Mouse (Mus musculus) cerebellum, postnatal 36 days (tissue): Measurements from ENCODE around the gene Gpr156.
A peak's percentile ranks its signal among the peaks of the same experiment; 100 is the strongest.

Experiments
- DNase-seq, 2 experiments: peaks; one replicate each; pipeline ENCODE4 v3.0.0; 2021 to 2022; ENCODE audit warnings: mixed read lengths in 2 of 2

Gene Gpr156

DNA sequence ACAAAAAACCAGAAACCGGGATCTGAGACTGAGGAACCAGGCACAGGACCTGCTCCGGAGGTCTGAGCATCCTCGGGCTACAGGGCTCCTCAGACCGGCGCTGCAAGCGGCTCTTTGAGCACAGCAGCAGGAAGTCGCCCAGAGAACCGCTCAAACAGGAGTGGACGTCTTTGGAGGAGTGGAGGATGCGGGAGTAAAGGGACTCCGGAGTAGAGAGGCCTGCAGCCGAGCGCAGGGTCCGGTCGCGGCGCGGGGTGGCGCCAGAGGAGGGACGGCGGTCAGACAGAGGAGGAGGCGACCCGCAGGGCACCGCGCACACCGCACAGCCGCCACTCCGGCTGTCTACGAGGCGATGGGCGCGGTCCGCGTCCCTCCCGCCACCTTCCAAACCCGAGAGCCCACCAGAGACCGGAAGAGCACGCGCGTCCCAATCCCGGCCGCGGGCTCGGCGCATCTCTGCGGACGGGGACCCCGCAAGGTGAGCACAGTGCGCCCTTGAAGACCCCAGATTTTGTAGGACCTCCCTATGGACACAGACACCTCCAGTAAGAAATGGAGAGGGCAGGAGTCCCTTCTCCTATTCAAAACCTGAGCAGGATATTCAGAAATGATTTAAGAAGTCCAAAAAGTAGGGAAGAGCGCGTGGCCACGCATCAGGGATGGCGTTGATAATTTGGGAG is at the start of gene Gpr156:
Gene Gpr156 (plus strand): TSS at position 359 of the 680 bp plus-strand sequence.
- DNase-seq: peak; percentile 37 to 48

DNA sequence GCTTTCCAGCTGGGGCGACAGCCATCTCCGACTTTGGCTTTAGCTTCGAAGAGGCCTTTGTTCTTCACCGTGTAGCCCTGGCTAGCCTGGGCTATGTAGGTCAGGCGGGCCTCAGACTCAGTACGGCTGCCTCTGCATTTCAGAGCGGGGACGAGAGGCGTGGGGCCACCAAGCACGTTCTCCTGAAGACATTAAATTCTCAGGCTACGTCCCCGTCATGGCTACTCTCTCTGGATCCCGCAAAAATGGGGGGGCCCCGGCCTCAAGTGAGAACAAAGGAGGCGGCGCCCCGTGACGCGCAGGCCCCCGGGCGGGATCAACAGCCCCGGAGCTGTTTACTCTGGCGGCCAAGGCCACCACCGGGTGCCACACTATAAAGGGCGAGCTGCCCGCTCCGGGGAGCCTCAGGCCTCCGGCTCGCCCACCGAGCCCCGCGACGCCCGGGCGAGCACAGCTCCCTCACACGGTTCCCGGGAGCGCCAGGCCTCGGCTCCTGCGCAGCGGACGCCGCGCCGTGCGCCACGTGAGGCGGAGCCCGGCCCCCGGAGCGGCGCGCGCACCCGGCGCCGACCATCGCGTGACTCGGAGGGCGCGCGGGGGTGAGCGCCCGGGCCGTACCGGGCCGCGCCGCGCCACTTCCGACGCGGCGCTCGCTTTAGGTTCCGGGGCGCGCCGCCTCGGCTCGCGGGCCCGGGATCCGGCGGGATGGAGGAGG is 48.3 kb upstream of the Gpr156 start, which contains the start of gene Lrrc58:
Gene Lrrc58 (plus strand): TSS at position 599 of the 715 bp plus-strand sequence.
- peak; percentile 84 to 86 for DNase-seq

DNA sequence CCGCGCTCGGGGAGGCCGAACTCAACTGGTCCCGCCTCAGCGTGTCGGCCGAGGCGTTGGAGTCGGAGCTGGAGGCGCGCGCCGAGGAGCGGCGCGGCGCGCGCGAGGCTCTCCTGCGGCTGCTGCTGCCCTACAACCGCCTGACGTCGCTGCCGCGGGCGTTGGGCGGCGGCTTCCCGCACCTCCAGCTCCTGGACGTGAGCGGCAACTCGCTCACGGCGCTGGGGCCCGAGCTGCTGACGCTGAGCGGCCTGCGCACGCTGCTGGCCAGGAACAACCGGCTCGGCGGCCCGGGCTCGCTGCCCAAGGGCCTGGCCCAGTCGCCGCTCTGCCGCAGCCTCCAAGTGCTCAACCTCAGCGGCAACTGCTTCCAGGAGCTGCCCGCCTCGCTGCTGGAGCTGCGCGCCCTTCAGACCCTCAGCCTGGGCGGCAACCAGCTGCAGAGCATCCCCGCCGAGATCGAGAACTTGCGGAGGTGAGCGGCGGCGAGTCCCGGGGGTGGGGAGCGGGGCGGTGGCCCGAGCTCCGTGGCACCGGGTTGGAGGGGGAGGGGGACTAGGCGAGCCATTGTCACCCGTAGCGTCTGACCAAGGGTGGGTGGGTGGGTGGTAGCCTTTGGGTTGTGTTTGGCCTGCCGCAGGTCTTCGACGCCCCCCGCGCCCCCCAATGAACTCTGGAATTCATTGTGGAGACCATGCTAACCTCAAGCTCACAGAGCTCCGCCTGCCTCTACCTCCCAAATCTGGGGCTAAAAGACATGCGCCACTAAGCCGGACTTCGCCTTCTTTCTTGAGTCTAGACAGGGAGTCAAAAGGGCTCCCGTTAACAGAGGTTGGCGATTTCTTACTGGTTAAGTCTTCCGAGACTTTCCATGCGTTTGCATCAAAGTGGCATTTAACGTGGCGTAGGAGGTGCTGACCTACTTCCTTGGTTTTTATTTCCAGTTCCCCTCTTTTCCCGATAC is 47.5 kb upstream of the Gpr156 start:
- DNase-seq: peak; percentile 23 to 70

DNA sequence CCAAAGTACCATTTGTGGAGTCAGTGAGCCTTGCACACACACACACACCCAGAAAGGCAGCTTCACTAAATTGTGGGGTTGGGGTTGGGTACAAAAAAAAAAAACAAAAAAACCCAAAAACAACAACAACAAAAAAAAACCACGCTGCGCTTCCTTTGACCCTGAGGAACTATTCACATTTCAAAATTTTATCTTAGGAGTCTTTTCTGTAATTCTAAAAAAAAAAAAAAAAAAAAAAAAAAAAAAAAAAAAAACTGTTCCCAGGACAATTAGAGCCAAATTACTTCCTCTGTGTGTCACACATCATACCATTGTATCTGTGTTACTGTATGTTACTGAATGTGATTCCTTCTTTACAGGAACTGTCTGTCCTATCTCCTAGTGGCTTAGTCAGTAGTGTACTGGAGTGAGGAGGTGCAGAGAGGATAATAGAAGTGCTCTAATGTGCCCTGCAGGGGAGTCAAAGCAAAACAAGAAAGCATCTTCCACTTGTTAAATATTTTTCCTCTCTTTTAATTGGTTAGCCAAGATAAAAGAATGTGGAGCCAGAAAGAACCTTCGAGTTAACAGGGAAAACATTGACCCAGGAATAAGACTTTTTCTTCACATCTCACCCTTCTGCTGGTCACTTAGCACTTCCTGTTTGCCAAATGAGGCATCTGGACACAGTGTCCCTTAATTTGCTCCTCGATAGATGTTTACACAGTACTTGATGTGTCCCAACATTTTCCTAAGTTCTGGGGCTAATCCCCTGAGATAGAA is 46.6 kb upstream of the Gpr156 start:
- DNase-seq: no peak

DNA sequence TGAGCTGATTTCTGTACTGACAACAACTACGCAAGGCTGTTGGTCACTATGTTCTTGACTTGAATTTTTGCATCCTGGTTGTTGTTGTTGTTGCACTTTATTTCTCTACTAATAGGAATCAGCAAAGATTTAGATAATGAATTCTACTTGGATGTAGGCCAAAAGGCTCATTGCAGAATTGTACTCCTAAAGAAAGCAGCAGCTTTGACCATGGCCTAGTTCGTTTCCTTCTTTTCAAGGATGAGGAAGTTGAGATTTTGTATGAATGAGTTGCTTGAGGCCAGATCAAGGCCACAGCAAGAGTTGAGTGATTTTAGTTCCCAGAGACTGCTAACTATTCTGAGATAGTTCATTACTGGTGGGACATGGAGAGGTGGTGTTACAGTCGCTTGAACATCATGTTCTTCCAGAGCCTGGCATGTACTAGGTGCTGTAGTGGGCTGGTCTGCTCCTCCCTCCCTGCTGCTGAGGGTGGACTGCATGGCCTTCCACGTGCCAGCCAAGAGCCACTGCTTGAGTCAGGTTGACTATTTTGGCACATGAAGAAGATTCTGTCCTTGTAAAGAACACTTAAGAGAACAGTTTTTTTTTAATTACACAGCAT is 45.1 kb upstream of the Gpr156 start:
- no peak for DNase-seq

DNA sequence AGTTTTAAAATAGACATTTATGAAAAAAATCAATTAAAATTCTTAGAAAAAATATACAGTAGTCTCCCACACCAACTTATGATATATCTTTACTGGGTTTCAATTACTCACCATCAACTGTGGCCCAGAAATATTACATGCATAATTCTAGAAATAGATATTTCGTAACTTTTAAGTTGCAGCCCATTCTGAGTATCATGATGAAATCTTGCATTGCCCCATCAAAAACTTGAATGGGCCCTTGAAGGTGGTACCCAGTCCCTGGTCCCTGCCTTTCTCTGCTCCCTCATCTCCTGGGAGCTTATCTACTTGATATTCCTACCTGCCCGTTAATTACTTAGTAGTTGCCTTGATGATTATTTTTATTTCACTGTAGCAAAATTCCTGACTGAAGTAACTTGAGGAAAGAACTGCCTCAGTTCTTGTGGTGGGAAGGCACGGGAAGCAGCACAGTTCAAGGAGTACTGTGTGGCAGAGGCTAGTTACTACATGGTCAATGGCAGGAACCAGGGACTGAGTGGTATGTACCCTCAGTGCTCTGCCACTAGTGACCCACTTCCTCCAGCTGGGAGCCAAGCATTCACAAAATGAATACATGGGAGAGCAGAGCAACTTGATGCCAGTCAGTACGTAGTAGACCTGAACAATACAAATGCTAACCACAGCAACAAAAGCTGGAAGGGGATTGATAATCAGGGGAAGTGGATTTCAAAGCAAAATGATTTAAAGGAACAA is 41.6 kb upstream of the Gpr156 start:
- DNase-seq: no peak

DNA sequence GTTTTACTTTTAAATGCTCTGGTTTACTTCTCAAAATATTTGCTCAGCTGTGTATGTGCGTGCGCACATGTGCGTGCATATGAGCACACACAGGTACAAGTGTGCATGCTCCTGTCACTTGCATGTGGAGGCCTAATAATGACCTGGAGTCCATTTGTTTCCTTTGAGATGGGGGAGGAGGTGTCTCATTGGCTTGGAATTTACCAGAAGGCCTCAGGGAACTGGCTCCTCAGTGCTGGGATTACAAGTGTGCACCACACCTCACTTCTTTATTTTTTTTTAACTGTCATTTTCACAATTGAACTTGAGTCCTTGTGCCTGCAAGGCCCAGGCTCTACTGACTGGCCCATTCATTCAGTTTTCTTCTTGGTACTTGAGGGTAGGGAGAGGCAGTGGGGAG is 38.9 kb upstream of the Gpr156 start:
- no peak for DNase-seq

DNA sequence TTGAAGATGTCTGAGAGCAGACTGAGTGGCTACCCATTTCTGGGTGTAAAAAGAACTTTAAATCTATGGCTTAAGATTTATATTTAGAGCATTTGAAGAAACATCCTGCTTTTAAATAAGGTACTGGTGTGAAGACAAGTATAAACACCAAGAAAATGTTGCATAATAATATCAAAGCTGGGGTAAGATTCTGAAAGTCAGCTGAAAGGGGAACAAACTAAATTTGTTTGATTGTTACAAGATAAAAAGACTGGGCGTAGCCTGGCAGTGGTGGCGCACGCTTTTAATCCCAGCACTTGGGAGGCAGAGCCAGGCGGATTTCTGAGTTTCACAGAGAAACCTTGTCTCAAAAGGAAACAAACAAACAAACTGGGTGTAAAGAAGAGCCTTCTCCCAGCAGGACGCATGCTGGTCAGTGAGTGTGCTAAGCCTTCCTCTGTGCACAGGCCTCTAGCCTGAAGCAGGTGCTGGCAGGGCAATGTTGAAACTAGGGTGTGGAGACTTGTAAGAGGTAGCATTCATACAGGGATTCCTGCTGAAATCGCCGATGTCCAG is 37.3 kb upstream of the Gpr156 start:
- DNase-seq: no peak

DNA sequence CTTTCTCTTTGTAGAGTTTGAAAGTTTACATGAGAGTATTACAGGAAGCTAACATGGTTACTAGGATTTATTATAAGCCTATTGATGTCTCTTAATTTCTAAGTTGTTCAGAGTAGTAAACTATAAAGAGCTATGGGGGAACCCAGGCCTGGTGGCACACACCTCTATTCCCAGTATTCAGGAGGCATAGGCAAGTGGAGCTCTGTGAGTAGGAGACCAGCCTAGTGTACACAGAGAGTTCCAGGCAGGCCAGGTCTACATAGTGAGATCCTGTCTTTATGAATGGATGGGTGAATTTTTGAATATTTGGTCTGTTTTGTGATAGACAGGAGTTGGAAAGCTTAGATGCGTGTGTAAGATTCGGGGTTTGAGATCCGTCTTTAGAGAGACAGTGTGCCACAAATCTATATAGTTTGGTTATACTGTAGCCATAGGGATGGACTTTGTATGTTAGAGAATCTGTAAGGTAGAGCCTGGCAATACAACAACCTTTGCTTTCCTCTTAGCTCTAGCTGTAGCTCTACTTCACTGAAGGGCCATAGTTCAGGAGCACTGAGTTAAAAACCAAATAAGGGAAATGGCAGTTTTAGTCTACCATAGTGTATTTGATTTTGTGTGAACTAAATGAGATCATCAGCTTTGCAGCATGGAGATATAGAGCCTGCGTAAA is 36.4 kb upstream of the Gpr156 start:
- DNase-seq: no peak

DNA sequence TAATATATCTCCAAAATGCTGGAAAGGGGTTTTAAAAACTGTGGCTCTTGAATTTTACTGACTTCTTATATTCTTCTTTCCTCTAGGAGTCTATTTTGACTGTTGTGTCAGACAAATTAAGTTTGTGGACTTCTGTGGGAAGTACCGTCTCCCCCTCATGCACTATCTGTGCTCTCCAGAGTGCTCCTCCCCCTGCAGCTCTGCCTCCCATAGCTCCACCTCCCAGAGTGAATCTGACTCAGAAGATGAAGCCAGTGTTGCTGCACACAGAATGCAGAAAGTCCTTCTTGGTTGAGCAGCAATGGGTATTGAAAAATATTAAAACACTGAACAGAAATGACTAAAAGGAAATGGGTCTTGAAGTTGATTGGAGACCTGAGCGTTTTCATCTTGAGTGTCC is 35.1 kb upstream of the Gpr156 start:
- no peak for DNase-seq

DNA sequence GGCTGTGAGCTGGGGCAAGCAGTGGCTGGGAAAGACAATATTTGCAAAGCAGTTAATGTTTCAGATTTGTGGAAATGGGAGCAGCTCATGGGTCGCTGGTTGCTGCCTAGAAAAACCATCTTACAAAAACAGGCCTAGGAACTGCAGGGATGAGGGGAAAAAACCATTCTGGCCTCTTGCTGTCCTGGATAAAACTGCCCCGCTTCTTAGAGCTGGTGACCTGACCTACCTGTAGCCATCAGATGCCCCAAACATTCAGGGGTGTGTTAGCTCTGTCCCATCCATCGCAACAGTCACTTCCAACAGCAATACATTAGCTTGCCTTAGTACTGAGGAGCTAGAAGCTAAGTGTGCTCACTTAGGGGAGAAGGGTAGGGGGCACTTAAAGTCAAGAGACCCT is 27.3 kb upstream of the Gpr156 start:
- no peak for DNase-seq

DNA sequence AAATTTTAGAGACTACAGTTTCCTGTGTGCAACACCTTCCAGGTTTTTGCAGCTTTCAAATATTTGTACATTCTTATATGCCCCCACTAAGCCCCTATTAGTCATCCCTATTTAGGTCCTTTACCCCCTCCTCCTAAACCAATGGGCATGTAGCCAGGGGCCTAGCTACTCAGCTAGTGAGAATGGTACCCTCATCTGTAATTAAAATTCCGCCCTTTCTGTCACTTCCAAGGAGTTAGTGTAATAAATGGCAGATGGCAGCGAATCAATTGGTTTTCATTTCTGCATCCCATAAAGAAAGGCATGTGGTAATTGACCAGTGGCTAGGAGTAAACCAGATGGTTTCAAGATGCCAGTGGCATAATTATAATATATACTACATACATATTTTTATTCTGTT is 23.6 kb upstream of the Gpr156 start:
- no peak for DNase-seq

DNA sequence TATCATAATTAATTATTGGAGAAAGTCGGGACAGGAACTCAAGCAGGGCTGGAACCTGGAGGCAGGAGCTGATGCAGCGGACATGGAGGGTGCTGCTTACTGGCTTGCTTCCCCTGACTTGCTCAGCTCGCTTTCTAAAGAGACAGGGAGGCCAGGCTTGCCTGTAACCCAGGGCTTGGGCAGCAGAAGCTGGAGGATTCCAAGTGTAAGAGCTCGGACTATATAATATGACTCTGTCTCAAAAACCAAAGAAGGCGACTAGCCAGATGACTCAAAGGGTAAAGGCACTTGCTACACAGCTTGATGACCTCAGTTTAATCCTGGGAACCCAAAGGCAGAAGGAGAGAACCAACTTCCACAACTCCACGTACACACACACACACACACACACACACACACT is 22.9 kb upstream of the Gpr156 start:
- DNase-seq: no peak

DNA sequence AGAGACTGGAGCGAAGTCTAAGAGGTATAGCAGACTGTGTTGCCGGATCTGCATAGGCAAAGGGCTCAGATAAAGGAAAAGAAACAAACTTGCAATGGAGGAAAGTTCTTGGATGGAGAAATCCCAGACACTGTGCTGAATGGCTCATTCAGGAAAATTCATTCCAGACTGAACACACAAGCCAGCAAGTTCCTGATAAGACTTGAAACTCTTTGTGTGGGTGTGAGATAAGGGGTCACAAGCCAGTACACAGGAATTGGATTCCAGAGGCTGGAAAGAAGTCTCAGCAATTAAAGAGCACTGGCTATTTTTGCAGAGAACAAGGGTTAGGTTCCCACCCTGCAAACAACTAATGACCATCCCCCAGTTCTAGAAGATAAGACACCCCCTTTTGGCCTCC is 22.4 kb upstream of the Gpr156 start:
- DNase-seq: no peak

DNA sequence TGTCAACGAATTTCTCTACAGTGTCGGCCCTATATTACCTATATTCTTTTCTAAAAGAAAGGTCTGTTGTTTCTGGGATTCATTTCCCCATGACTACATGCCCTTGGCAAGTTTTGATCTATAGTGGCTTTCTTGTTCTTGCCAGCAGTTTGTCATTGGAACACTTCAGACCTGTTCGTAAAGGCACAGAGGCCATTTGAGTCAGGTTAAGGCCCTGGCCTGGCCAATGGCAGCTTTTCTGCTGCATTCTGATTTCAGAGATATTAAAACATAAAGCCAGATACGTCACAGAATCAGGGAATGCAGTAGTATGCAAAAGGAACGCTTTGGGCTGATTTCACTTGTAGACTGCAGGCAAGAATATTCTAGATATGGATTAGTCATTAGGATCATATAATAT is 17.5 kb upstream of the Gpr156 start:
- no peak for DNase-seq

DNA sequence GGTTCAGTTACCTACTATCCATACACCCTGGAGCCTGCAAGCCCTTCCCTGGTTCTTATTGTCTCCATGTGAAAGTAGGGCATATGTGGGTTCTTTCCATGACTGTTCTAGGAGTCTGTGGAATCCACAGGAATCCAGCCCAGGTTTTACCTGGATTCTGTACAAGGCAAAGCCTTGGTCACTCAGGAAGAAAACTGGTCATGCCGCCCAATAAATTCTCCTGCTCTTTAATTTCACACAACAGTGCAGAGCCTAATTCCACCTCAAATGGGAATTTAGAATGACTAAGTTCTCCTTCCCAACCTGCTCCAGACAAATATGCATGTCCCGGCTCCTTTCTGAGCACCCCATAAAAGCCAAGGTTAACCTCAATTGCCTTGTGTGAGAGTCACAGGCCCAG is 16.9 kb upstream of the Gpr156 start:
- DNase-seq: no peak

DNA sequence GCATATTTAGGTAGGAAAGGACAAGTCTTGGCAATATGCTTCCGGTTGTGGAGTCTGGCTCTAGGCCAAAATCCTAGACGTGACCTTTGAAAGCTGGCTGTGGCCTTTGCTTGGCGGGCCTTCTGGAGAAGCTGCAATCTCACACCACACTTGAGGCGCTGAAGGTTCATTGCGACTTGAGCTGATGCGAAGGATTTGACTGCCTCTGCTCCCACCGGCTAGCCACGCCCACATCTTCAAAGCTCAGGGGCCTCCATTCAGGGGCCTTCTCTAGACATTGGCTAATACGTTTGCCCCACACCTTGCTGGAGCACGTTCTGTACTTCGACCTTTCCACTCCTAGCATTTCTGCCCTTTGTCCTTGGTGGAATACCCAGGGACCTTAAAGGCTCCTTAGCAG is 15.0 kb upstream of the Gpr156 start:
- DNase-seq: no peak

DNA sequence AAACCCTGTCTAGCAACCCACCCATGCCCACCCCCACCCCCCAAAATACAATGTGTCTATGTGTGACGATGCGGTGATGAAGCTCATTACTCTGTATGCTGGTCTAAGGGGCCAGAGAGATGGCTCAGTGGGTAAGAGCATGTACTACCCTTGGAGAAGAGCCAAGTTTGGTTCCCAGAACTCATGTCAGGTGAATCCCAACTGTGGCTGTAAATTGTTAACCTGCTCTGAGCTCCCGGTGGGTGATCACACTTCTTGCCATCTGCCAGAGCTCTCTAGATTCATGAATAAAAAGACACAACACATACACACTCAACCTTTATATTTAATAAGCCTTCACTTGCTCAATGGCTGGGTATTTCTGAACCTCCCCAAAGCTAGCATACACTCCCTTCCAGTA is 9.8 kb upstream of the Gpr156 start:
- DNase-seq: no peak

DNA sequence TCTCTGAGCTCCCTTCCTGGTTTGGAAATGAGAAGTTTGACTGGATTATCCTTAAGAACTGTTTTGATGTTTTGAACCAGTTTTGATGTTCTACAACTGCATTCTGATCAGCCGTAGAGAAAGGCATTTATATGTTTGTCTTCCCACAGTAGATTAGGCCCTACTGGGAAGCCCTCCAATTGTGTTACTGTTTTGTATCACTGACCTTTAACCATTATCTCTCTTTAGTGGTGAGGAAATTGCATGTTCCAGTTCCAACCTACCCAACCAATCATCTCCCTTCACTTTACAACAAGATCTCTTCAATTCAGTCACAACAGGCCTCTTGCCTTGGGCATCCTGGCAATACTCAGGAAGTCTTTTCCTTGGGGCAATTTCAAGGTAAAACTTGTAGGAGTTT is 5.2 kb upstream of the Gpr156 start:
- DNase-seq: no peak

DNA sequence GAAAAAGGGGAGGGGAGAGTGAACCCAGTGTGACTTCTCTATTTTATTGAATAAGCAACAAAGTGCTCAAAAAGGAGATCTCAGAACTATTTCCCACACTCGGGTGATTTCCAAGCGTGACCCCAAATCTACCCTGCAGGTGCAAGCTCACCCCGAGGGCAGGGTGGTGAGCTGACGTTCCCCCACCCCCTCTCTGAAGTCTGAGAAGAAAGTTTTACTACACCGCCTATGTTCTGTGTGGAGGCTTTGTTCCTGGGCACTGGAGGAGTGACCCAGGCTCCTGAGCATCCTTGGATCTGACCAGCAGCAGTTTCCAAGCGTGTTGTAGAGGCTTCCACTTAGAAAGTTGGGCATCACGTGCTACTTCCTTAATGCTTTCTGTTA is 514 bp downstream of the Gpr156 start:
- no peak for DNase-seq

DNA sequence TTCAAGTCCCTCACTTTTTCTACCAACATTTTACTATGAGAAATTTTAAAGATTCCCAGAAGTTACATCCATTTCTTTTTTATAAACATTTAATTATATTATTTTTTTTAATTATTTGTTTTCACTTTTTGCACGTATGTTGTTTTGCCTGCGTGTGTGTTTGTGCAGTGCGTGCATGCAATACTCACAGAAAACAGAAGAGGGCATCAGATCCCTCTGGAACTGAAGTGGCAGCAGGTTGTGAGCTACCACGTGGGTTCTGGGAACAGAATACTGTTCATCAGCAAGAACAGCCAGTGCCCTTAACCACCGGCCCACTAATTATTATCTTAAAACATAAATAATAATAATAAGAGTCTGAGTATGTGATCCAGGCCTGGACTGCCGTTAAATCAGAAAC is 2.7 kb downstream of the Gpr156 start:
- no peak for DNase-seq
